Mouse (Mus musculus) MEL-GATA-1-ER (cell line): ENCODE results near the gene Xpo1.
A peak's percentile ranks its signal among the peaks of the same experiment; 100 is the strongest.
"Not testable (repeated sequence)": the region's sequence is repeated elsewhere in the genome, so short reads cannot be mapped to it uniquely, and the experiment has no call there.

Experiments
- DNase-seq: peaks from one replicate; pipeline ENCODE4 v3.0.0-alpha.2; 2012; ENCODE audit warnings: low read depth; ENCODE audit errors: extremely low read depth

Xpo1 gene

GRCm38 (mm10) chr11:23255427-23256193 lies at the start of gene Xpo1:
Gene Xpo1 (plus strand): TSS chr11:23256041.
- DNase-seq: peak; percentile 96

GRCm38 (mm10) chr11:23209717-23210116 lies 46.1 kb upstream of the Xpo1 start:
- no peak for DNase-seq

- no peak for DNase-seq
Measured at GRCm38 (mm10) chr11:23210590-23211510, 45.0 kb upstream of the Xpo1 start.

DNA sequence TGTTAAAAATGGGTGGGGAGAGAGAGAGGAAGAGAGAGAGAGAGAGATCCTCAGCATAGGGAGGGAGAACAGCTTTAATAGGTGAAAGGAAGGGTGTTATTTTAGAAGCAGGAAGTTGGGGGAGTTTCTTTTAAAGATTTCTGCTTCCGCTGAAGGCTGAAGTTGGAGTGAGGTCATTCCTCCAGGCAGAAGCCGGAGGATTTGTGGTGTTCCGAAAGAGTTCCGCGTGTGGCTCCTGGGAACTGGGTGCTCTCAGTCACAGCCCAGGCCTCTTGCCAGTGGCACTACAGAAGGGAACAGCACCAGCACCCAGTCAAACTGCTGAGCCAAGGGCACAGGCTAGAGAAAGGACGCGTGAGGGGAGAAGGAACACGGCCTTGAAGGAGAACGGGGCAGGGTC lies 38.4 kb upstream of the Xpo1 start:
- no peak for DNase-seq

DNA sequence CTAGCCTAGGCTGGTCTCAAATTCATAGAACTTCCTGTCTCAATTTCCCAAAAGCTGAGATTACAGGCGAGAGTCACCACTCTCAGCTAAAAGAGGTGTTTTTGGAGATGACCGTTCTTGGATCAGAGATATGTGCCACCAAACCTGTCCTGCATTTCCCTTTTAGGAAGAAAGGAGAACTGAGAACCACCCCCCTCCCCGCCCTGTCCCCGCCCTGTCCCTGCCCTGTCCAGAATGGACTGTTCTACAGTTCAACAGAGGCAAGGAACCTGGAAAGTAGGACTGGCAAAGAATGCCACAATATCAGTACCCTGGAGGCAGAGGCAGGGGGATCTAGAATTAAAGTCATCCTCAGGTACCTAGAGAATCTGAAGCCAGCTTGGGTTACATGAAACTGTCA lies 19.8 kb upstream of the Xpo1 start:
- DNase-seq: no peak

GRCm38 (mm10) chr11:23253931-23254330 lies 1.9 kb upstream of the Xpo1 start:
- DNase-seq: no peak

GRCm38 (mm10) chr11:23254548-23254947 lies 1.3 kb upstream of the Xpo1 start:
- DNase-seq: peak; percentile 15

DNA sequence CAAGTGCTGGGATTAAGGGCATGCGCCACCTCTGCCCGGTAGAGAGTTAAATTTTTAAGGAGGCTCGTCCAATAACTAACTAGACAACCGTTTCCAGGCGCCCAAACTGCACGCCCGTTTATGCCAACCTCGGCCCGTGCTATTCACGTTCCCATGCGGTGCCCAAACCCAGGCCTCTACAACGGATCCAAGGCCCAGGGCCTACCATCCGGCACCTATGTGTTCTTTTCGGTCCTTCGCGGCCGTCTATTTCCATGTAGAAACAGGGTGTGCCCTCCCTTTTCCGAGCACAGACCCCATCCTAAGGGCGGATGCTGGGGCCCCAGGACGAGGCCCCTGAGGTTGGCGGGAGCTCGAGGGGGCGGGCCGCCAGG lies 801 bp upstream of the Xpo1 start:
- no peak for DNase-seq

GRCm38 (mm10) chr11:23256194-23256802 lies 457 bp downstream of the Xpo1 start:
- no peak for DNase-seq

GRCm38 (mm10) chr11:23256803-23257704 lies 1.2 kb downstream of the Xpo1 start:
- peak; percentile 82 for DNase-seq

GRCm38 (mm10) chr11:23259073-23259472 lies 3.2 kb downstream of the Xpo1 start:
- no peak for DNase-seq

GRCm38 (mm10) chr11:23259481-23259880 lies 3.6 kb downstream of the Xpo1 start:
- DNase-seq: no peak

DNA sequence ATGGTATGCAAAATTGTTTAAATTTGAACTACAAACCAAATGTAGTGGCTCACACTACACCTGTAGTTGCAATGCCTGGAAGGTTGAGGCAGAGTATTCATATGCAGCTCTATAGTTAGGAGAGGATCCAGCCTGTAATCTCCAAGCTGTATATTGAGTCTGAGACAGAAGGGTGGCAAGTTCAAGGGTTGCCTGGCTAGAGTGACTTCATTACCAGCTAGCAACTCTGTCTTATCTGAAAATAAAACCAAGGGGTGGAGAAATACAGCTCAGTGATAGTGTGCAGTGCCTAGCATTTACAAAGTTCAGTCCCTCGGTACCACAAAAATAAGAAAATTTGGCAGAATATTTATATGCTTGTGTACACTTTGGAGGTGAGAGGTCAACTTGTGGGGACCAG lies 4.3 kb downstream of the Xpo1 start:
- DNase-seq: no peak

- DNase-seq: peak; percentile 12
Measured at GRCm38 (mm10) chr11:23261490-23261889, 5.6 kb downstream of the Xpo1 start.

GRCm38 (mm10) chr11:23264949-23265348 lies 9.1 kb downstream of the Xpo1 start:
- DNase-seq: no peak

DNA sequence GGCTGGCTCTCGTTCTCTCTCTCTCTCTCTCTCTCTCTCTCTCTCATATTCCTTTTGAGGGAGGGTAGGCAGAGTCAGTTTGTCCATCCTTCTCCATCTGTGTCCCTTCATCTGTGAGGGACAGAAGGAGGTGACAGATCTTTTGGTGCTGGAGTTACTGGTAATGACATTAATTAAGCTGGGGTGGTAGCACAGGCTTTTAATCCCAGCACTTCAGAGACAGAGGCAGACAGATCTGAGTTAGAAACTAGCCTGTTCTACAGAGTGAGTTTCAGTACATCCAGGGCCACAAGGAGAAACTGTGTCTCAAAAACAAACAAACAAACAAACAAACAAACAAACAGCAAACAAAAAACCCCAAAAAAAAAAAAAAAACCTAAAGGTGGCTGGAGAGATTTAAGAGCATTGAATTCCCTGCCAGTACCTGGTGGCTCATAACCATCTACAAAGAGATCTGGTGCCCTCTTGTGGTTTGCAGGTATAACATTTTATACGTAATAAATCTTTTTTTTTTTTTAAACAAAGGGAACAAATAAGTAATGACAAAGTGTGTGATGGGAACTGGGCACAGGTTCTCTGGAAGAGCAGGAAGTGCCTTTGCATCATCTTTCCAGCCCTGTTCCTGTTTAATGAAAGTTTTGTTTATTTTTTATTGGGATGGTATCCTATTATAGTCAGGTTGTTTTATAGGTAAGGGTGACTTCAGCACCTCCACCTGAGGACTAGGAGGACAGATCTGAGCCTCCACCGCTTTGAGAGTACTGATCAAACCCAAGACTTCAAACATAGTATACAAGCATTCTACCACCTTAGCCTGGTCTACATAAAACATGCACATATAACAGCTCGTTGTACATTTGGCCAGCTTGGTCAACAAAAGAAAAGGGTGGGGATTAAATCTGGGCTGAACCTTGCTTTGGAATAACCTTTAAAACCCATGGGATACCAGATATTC lies 16.2 kb downstream of the Xpo1 start:
- peak; percentile 17 for DNase-seq

DNA sequence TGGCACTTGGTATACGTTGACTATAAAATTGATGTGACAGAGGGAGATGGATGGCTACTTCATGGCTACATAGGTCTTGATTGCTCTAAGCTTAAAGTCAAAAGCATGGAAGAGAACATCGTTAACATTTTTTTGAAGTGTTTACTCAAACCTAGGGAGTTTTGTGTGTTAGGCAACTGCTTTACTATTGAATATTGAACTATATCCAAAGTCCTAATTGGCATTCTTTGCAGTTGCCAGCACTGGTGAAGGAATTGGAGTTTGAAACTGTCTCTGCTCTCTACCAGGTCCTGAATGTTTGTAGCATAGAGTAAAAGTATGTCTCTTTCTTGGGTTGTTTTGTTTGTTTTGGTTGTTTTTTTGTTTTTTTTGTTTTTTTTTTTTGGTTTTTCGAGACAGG lies 19.9 kb downstream of the Xpo1 start:
- DNase-seq: no peak

DNA sequence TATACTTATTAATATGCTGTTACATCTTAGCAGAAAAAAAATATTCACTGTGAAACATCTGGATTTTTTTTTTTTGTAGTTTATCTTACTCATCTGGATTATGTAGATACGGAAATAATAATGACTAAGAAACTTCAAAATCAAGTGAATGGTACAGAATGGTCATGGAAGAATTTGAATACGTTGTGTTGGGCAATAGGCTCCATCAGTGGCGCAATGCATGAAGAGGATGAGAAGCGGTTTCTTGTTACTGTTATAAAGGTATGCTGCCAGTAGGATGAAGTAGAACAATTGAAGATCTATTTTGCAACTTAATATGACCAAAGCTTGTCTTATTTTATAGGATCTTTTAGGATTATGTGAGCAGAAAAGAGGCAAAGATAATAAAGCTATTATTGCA lies 28.6 kb downstream of the Xpo1 start:
- DNase-seq: no peak

- not testable (repeated sequence) for DNase-seq
Measured at GRCm38 (mm10) chr11:23288866-23289265, 33.0 kb downstream of the Xpo1 start.

GRCm38 (mm10) chr11:23297379-23297778 lies 41.5 kb downstream of the Xpo1 start:
- DNase-seq: no peak
